Mouse (Mus musculus): ENCODE data around the gene Gm45713.

GRCm38 (mm10) chr7:45165701-45166100 lies 29.7 kb upstream of the Gm45713 start:
- TF ChIP-seq CTCF (IDR thresholded peaks at IDR 0.05) (no peak), POLR2A (IDR thresholded peaks at IDR 0.05; ENCODE audit: insufficient read depth, low read depth, low read length) (no peak), EP300 (IDR thresholded peaks at IDR 0.05; ENCODE audit: insufficient read depth, low read depth, low read length) (no peak)
